Mouse (Mus musculus): ENCODE data around the gene Bag1.

DNA sequence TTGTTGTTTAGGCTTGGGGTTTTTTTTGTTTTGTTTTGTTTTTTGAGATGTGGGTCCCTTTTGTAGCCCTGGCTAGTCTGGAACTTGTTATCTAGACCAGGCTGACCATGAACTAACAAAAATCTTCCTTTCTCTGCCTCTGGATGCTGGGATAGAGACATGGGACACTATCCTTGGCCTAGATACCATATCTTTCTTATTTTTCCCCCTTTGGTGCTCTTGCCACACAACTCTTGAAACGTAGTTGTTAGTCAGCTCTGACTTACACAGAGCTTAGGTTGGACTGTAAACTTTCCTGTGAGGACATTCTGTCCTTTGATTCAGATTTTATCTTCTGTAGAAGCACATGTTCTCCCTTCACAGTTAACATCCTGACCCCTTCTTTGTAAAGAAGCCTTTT, 31.3 kb upstream of the Bag1 start:
- TF ChIP-seq POLR2A (IDR thresholded peaks at IDR 0.05; ENCODE audit: insufficient read depth, low read depth, low read length) (no peak), CTCF (IDR thresholded peaks at IDR 0.05) (no peak), EP300 (IDR thresholded peaks at IDR 0.05; ENCODE audit: insufficient read depth, low read depth, low read length) (no peak)
